Mouse (Mus musculus) limb, embryonic 13.5 days (tissue): Measurements from ENCODE around the gene Zfp950. TPM values are rescaled to one million over a fixed set of nuclear protein-coding genes. Genes with fewer than 3 reads are reported as not detected.

Experiments
- polyA plus RNA-seq: library from polyadenylated mRNA; unstranded; fragments of >200 nt; fragmentation: Nextera tagmentation; extraction: Ambion mirVana; gene quantifications from 2 replicates; pipeline ENCODE4 v1.2.1, GENCODE M21; 2015

Zfp950 gene
- polyA plus RNA-seq, 1 experiment from 2014 or later: 61.7 TPM

Other genes starting within 250 kb of the Zfp950 start
- gene Gm7102, start 35.5 kb upstream of the Zfp950 start, polyA plus RNA-seq: 0.22 TPM in 1 of 2 replicates, not detected in the other
- not detected in 2 replicates for gene Gm6020, start 43.0 kb upstream of the Zfp950 start, polyA plus RNA-seq
- gene Csf2ra, start 87.6 kb upstream of the Zfp950 start, polyA plus RNA-seq: 36.7 and 37.3 TPM in 2 replicates
- not detected in 2 replicates for gene Gm21060, start 156.2 kb upstream of the Zfp950 start, polyA plus RNA-seq